Mouse (Mus musculus): ENCODE measurements around the gene Apba2.

Gene Apba2

DNA sequence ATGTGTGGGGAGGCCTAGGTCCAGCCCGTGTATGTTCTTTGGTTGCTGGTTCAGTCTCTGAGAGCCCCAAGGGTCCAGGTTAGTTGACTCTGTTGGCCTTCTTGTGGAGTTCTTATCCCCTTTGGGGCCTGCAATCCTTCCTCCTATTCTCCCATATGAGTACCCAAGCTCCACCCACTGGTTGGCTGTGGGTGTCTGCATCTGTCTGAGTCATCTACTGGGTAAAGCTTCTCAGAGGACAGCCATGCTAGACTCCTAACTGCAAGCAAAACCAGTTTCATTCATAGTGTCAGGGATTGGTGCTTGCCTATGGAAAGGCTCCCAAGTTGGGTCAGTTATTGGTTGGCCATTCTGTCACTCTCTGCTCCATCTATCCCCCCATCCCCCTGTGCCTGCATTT, 29.8 kb downstream of the Apba2 start:
- DNase-seq (ENCODE audit: low spot score in 2 of 2) = no peak

DNA sequence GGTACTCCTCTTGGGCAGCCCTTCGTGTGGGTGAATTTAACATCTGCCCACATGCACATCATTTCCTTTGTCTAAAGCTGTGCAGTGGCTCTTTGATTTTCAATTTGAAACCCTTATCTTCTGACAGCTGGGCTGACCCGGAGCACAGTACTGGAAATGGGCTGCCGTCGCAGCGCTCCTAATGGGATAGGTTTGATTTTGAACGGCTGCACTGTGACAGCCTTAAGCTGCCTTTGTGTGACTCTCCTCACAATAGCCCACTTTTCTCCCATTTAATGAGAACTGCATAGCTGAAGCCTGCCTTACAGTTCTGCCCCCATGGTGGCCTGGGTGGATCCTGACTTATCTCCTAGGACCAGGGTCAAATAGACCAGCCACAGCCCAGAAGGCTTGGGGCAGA, 31.9 kb downstream of the Apba2 start:
- no peak for DNase-seq (ENCODE audit: low spot score in 2 of 2)

DNA sequence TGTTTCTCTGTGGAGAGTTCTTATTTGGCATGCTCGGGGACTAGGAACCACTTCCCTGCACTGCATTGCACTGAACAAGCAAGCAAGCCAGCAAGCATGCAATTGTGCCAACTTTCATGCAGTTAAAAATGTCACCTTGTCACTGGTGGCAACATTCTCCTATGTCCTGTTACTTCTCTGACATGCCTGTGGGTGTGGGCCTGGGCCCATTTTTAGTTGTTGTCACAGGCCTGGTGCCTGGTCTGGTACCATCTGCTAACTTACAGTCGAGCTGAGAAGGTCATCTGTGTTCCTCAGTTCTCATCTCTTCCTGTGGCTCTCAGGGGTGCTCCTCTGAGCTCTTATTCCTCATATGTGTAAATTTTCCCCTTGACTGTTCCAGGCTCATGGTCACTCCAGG, 33.8 kb downstream of the Apba2 start:
- no peak for DNase-seq (ENCODE audit: low spot score in 2 of 2)

DNA sequence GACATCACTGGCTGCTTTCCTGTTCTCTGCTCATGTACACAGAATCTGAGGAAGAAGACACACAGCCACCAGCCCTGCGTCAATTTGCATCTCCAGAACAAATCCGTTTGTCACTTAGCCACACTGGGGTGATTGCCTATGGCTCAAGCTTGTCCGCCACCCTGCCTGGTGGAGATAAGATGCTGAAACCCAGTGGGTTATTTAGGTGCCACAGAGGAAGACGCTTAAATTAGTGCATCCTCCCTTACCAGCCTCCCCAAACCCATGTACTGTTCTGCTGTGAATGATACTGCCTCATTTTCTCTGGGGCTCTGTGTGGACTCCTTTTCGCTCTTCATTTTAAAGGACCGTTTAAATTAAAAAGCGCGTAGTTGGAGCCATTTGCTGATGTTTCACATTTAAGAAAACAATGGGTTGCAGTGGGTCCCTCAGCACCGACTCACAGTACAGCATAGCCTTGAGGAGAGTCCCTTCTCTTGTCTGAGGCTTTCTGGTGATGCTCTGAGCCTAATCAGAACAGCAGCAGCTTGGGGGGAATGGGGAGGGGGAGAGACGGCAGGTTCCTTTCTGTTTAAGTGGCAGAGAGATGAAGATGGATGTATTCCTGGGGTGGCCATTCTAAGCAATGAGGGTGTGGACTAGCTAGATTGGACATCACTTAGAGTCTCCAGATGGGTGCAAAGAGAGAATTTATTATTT, 38.1 kb downstream of the Apba2 start:
- DNase-seq (ENCODE audit: low spot score in 2 of 2) = no peak

DNA sequence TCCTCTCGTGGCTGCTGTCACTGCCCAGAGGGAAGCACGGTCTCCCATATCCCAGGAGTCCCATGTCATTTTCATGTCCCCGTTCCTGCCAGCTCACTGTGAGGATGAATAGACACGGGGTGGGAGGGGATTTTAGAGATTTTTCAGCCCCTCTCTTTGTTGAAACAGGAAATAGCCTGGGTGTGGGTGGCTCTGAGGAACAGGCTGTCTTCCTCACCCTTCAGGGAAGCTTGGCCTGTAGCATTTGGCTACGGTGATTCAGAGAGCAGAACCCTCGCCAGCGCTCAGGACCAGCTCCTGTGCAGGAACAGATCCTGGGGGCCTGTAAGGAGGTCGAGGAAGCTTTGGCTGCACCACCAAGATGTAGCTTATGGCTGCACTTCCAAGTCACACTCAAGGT, 45.3 kb downstream of the Apba2 start:
- DNase-seq (ENCODE audit: low spot score in 2 of 2) = no peak

DNA sequence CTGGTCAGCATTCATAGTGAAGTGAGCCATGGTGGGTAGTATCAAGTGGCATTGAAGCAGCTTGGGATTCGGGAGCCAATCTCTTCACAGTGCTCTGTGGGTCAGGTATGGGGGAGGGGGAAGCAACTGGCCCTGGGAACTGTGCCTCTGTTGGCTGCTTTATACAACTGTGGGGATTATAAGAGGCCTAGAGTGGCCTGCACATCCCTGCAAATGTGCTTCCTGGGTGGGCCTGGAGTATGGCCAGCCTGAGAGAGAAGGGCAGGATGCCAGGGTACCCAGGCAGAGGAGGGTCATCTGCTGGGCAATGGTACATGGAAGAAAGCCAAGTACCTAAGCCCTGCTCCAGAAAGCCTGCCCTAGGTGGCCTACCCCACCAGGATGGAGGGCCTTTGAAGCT, 49.4 kb downstream of the Apba2 start:
- DNase-seq (ENCODE audit: low spot score in 2 of 2) = no peak

DNA sequence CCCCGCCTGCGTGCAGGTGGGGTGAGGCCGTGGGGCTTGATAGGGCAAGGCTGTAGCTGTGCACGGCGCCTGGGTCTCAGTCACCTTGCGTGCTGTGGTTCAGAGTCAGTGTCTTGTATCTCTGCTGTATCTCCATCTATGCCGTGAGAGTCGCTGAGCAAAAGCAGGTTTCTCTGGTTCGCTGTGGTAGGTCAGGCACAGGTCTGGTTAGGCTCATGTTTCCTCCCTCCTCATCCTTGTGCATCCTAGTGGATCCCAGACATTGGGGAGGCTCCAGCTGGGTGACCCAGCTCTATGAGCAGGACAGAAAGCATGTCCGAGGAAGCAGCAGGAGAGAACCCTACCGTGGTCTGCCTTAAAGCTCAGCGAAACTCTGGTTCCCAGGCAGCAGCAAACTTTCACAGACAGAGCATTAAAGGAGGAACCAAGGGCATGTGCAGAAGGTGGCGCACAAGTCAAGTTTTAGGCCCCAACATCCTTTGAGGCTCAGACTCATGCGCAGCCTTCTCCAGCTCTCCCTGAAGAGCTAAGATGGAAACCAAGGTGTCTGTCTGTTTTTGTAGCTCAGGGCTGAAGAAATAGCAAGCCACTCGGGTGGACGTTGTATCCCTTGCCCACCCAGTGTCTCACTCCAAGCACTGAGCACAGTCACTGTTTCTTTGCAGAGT, 51.2 kb downstream of the Apba2 start:
- no peak for DNase-seq (ENCODE audit: low spot score in 2 of 2)

DNA sequence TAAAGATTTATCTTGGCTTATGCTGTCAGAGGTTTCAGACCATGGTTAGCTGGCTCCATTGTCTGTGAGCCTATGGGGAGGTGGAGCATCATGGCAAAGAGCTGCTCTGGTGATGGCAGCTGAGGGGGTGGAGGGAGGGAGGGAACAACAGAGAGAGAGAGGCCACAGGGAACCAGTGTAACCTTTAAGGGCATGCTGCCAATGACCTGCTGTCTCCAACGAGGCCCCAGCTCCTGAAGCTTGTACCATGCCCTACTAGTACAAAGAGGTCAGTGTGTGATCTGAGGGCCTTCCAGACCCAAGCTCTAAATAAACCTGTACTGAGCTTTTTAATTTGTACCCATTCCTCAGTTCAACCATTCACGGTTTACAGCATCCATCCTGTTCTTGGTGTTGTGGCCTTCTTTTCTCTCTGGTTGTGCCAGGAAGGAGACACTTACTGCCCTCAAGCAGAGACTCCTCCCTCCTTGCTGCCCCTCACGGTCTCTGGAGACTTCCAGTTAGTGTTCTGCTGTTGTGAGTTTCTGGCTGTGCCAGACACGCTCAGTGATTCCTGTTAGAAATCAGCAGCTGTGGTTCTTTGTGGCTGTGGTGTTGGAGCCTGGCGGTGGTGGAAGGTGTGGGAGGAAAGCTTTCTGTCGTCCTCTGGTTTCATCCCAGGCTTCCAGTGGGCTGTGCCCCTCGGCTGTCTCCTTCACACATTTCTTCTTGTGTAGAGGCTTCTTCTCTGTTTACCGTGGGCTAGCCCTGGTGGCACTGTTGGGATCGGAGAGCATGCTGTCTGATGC, 60.4 kb downstream of the Apba2 start:
- no peak for DNase-seq (ENCODE audit: low spot score in 2 of 2)

DNA sequence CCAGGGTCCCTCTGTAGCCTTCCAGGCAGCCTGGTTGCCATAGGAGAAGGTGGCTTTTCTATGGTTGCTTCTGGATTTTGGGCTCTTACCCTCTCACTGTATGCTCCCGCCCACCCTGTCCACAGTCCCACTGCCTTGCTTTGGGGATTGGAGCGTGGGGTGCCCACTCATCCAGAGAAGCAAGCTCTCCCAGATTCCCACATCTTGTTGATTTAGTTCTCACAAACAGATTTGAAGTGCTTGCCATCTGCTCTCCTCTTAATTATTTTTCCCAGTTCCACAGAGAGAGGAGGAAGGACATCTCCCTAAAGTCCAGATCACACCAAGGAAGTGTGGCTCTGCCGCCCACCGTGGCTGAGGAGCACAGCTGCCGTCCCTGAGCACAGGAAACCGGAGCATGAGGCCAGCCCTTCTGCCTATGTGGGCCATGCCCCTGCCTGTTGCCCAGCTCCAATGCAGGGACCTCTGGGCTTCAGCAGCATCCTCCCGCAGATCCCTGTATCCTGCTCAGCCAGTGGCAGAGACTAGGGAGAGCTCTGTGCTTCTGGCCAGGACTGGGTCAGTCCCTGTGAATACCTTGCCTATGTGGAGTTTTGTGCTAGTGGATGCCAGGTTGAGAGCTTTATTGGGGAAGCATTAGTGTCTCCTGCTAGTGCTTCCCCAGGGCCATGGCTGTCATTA, 63.5 kb downstream of the Apba2 start:
- no peak for DNase-seq (ENCODE audit: low spot score in 2 of 2)

DNA sequence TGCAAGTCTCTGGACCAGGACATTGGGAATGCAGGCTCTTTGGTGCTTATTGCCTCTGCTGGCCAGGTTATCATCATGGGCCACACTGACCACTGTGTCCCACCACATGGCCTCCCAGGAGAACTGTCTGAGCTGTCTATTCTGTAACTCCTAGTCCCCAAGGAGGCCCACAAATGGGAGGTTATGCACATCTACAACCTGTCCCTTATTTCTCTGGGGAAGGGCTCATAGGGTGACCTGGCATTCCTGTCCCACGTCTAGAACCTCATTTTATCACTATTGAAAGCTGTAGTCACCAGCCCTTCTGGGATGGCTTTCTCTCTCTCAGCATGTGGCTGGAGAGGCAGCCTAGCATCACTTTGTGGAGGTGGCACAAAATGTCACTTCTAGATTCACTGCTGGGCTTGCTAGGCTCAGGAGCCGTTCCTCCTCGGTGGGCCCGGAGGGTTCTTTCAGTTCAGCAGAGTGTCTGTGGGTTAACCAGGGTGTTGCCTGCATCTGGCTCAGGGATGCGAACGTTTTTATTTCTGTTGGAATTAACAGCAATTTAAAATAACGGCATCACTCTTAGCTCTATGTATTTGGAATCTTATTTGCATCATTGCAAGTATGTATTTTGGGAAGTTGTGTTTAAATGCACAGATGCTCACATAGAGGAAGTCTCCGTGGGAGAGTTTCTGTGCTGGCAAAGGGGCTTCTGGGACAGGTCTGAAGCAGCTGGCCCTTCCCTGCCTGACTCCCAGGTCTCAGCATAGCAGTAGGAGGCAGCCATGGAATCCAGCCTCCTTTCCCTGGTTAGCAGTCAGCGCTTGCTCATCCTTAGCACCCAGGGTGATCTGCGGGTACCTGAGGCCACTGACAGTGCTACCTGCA, 65.1 kb downstream of the Apba2 start:
- no peak for DNase-seq (ENCODE audit: low spot score in 2 of 2)

DNA sequence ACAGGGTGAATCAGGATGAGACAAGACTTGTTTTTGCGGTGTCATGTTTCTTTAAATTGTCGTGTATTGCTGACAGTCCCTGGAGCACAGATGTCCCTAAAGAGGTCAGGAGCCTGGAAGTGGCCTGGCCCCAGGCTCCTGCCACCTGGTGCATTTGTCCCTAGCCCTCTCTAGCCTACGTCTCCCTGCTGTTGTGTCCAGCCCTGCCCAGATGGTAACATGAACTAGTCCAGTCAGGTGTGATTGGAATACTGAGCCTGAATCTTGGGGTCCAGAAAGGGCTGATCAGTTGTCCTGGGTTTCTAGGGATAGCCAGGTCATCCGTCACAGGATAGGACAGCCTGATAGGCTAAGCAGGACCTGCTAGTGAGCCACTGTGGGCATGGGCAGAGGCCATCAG, 67.2 kb downstream of the Apba2 start:
- DNase-seq (ENCODE audit: low spot score in 2 of 2) = no peak

DNA sequence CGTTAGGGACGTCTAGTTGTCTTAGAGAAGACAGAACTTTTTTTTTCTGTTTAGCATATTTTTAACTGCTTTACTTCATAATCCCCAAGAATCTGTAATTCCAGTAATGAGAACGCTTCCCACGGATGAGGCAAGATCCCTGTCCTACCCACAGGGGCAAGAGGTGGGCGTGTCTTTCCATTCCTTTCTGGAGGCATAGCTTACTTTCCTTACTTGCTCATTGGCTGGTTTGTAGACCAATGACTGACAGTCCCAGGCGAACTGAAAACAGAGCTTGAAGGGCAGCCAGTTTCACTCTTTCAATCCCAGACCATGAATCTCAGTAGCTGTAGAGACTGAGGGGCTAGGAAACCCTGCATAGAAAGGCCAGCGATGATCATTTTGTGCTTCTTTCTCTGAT, 68.2 kb downstream of the Apba2 start:
- DNase-seq (ENCODE audit: low spot score in 2 of 2) = no peak

DNA sequence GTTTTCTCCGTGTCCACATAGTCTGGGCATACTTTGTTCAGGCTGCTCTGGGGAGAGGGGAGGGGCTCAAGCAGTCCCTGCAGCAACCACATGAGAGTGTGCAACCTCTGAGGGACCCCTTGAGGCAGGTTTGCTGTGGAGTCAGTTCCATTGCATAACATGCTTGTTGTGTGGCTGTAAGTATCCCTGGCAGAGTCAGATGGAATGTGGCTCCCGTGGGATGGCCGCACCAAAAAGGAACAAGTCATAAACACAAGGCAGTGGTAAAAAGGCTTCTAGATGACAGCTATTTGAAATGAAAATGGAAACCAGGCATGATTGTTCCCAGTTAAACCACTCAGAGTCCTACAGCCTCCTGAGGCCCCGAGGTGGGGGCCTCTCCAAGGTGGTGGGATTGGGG, 69.4 kb downstream of the Apba2 start:
- no peak for DNase-seq (ENCODE audit: low spot score in 2 of 2)

DNA sequence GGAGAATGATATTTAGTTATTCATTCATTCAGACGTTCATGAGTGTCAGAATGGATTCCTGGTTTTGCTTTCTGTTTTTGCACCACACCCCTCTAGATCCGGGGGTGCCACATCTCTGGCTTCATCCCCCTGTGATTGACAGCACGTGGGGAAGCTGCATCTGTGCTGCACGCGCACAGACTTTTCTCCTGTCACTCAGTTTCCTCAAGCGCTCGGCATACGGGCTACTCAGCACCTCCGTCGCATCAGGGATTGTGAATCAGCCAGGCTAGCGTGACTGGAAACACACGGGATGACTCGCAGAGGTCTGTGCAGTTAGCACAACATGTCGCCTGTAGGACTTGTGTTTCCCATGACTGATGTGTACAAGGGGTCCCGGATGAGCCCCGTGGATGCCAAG, 72.6 kb downstream of the Apba2 start:
- no peak for DNase-seq (ENCODE audit: low spot score in 2 of 2)

DNA sequence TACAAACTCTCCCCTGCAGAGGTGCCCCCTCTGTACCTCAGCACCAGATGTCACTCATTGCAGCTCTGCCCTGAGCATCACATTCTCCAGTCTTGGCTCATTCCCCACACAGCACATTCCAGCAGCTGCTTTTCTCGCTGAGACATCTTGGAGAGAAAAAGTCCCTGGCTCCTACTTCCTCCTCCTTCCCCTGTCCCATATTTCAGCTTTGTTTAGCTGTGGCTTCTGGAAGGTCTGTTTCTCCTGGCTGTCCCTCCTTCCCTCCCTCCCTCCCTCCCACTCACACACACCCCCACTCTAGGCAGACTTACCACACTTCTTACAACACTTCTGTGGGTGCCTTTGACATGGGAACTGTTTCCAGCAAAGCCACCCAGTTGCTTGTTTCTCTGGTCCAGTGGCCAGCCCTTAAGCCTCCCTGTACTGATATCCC, 75.0 kb downstream of the Apba2 start:
- no peak for DNase-seq (ENCODE audit: low spot score in 2 of 2)

DNA sequence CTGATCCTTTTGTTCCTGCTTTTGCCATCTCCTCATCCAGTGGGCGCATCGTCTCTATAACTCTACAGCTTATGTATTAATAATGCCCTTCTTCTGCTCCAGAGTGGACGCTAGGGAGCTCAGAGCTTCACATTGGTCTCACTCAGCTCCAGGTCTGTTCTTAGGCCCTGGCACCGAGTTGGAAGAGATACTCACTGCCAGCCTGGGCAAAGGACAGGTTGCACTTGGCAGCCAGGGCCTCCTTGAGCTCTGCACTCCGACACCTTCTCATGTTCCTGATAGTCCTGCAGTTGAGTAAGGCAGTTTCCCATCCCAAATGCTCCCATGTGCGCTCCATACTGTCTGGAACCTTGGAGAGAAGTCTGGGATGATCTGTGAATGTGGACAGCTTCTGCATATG, 76.7 kb downstream of the Apba2 start:
- DNase-seq (ENCODE audit: low spot score in 2 of 2) = no peak

DNA sequence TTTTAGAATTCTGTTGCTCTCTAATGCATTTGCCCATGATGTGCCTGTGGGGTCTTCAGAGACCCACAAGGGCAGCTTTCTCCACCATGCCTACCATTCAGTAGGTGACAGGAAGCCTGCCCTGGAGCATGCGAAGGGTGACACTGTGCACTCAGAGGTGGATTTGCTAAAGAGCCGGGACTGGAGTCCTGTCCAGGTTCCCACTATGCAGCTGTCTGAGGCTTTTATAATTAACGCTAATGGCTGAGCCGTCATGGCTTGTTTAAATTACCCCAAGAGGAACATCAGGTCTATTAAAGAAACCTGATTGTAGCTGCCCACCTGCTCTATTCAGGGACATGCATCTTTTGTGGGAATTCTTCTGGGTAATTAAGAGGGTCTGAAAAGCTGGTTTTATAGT, 78.4 kb downstream of the Apba2 start:
- no peak for DNase-seq (ENCODE audit: low spot score in 2 of 2)

DNA sequence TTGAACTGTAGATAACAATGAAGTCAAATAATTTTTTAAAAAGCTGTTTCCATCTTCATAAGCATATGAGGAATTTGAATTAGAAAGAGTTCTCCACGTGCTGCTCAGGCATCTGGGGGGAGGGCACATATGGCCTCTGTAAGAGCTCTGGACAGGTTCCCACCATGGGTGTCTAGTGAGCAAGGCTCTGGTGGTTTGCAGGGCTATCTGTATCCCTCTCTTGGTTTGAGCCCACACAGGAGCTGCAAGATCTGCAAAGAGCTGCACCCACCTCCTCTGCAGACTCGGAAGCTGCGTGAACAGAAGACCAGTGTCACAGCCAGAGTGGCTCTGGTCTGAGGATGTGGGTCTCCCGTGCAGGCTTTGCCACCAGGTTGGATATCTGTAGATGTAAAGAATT, 78.8 kb downstream of the Apba2 start:
- DNase-seq (ENCODE audit: low spot score in 2 of 2) = no peak

DNA sequence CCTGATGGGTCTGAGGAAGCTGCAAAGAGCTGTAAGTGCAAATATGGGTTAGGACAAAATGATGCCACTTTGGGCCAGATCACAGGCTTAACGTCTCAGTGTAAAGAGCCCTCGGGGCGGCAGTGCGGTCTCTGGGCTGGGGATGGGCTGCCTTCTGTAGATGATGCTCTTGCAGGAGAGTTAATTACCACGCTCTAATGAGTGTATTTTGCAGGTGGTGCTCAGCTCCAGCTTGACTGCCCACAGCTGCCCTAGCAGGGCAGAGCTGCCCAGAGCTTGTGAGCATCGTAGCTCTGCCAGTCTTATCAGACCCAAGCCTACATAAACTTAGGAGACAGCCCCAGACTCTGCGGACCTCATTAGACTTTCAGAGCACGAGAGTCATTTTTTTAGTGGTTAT, 80.9 kb downstream of the Apba2 start:
- no peak for DNase-seq (ENCODE audit: low spot score in 2 of 2)

DNA sequence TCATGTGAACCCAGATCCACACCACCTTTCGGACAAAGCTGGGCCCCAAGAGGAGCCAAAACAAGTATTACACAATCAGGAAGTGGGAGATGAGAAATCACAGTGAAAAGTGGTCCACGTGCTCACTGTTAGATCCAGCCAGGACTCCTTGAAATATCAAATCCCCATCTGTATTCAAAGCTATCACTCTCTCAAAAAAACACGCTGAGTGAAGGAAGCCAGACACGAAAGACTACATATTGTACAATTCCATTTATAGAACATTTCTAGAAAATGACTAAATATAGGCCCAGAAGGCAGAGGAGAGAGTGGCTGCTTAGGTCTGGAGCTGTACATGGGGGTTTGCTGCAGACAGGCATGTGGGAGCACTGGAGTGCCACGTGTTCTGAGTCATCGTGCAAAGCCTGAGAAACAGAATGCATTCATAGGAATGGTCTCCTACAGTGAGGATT, 82.2 kb downstream of the Apba2 start:
- DNase-seq (ENCODE audit: low spot score in 2 of 2) = no peak

DNA sequence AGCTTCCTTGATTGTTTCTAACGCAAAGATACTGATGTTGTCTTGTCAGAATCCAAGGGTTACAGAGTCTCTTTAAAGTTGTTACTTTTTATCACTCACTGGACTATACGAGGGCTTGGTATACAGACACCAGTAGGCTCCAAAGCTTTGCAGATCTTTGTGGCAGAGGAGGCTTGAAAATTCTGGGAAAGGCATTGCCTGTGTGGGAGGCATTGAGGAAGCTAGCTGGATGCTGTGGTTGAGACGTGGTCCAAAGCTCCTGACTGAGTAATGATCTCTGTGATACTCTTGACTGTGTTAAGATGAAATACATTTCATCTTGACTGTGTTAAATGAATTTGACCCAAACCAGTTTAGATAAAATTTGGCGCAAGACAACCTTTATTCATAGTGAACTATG, 84.6 kb downstream of the Apba2 start:
- DNase-seq (ENCODE audit: low spot score in 2 of 2) = no peak
